Mouse (Mus musculus): ENCODE measurements around the gene Megf8.

Gene Megf8

GRCm38 (mm10) chr7:25279076-25279860, 37.7 kb upstream of the Megf8 start:
- DNase-seq (ENCODE audit: extremely low spot score, low spot score): peak; percentile 56

DNA sequence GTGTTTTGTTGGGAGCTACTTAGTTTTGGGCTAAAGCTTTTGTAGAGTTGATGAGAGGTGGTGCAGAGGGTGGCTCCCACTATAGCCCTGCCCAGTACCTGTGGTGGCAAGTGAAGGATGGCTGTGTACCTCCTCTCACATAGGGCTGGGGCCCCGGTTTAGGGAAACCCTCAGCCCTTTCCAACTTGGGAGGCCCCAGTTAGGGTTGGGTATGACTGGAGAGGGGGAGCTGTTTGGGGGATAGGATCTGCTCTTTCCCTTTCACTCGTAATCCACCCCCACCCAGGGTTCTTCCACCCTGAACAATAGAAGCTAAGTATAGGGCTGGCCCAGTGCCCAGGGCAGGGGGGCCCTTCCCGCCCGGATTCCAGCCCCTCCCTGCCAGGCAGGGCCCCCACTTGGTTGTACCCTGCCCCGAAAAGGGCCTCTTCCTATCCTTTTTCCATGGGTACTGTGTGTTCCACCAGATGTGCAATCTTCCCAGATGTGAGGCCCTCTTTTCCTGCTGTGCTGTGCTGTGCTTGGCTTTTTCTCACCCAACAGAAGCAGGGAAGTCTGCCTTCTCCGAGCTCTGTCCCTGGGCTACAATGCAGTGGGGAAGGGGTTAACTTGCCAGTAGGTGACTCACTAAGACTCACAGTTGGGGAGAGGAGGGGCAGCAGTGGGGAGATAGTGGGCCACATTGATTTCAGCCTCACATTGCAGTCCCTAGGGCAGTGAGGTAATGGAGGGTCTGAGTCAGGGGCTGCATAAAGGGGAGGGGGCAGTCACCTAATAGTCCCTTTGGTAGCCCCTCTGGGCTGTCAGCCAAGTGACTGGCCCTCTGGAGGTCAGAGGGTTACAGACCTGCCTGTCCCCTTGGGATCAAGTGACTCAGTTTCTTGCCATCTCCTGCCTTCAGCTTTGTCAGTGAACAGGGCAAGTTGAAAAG, 36.8 kb upstream of the Megf8 start:
- DNase-seq (ENCODE audit: extremely low spot score, low spot score): peak; percentile 40

- DNase-seq (ENCODE audit: extremely low spot score, low spot score): no peak
Observed at GRCm38 (mm10) chr7:25281166-25281733, 35.7 kb upstream of the Megf8 start.

GRCm38 (mm10) chr7:25281734-25282601, 35.0 kb upstream of the Megf8 start:
- DNase-seq (ENCODE audit: extremely low spot score, low spot score): peak; percentile 96

DNA sequence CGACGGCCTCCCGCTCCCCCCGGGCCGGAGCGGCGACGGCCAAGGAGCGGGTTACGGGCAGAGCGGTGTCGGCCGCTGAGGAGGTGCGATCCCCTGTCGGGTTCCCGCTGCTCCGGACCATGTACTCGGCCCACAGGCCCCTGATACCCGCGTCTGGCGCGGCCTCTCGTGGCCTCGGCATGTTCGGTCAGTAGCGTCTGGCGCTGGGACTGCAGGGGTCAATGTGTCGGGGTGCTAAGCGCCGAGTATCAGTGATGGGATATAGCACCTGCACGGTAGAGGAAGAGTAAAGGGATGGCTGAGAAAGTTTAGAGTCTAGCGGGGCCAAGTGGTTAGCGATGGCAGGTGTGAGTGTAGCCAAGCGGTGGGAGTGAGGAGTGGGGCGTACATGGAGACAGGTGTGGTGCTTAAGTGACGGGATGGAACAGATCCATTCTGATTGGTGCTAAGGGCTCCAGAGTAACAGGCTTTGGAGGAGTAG, 34.2 kb upstream of the Megf8 start:
- peak; percentile 72 for DNase-seq (ENCODE audit: extremely low spot score, low spot score)

DNA sequence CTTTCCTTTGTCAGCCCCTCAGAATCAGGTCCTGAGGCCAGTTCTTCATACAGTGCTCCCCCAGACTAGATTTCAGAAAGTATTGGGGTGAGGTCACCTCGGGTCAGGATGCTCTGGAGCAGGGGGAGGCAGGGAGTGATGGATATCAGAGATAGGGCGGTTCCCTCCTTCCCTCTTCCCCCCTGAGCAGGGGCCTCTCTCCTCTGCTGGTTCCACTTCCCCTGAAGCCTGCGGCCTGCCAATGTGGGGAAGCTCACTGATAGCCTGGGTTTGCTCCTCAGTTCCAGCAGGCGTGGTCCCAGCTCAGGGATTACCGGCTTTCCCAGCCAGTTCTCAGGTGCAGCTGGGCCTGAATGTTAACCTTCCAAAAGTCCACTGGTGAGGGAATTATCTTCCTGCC, 33.3 kb upstream of the Megf8 start:
- no peak for DNase-seq (ENCODE audit: extremely low spot score, low spot score)

GRCm38 (mm10) chr7:25284171-25284570, 32.8 kb upstream of the Megf8 start:
- DNase-seq (ENCODE audit: extremely low spot score, low spot score): no peak

GRCm38 (mm10) chr7:25284766-25285165, 32.2 kb upstream of the Megf8 start:
- no peak for DNase-seq (ENCODE audit: extremely low spot score, low spot score)

GRCm38 (mm10) chr7:25285511-25286238, 31.3 kb upstream of the Megf8 start:
- DNase-seq (ENCODE audit: extremely low spot score, low spot score): no peak

DNA sequence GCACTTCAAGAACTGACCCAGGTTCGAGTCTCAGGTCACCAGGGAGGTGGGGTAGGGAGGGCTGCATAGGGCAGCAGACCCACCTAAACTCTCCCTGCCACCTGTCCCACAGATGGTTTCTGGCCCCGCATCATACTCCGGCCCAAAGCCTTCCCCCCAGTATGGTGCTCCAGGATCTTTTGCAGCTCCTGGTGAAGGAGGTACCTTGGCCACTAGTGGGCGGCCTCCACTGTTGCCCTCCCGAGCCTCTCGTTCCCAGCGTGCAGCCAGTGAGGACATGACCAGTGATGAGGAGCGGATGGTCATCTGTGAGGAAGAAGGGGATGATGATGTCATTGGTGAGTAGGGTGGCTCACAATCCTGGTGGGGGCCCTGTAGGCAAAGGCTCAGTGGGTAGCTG, 30.0 kb upstream of the Megf8 start:
- DNase-seq (ENCODE audit: extremely low spot score, low spot score): no peak

GRCm38 (mm10) chr7:25288011-25288410, 29.0 kb upstream of the Megf8 start:
- no peak for DNase-seq (ENCODE audit: extremely low spot score, low spot score)

DNA sequence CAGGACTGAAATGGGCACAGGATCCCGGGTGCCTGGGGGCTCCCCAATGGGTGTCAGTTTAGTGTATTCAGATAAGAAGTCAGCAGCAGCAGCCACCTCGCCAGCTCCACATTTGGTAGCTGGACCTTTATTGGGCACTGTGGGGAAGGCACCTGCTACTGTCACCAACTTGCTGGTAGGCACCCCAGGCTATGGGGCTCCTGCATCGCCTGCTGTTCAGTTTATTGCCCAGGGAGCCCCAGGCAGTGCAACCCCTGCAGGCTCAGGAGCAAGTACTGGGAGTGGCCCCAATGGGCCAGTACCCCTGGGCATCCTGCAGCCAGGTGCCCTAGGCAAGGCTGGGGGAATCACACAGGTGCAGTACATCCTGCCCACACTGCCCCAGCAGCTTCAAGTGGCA, 28.2 kb upstream of the Megf8 start:
- DNase-seq (ENCODE audit: extremely low spot score, low spot score): no peak

- DNase-seq (ENCODE audit: extremely low spot score, low spot score): no peak
Observed at GRCm38 (mm10) chr7:25289925-25290324, 27.0 kb upstream of the Megf8 start.

DNA sequence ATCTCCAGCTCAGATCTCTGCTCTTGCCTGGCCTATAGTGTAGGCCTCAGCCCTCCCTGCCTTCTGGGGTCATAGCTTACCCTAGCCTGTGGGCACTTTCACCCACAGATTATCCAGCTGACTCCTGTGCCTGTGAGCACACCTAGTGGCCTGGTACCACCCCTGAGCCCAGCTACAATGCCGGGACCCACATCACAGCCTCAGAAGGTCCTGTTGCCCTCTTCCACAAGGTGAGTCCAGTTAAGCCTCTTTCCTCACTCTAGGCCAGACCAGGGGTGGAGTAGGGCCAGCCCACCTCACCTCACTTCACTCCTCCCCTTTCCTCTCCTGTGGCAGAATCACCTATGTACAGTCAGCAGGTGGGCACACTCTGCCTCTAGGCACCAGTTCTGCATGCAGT, 26.5 kb upstream of the Megf8 start:
- no peak for DNase-seq (ENCODE audit: extremely low spot score, low spot score)

- DNase-seq (ENCODE audit: extremely low spot score, low spot score): no peak
Observed at GRCm38 (mm10) chr7:25290911-25291310, 26.1 kb upstream of the Megf8 start.

GRCm38 (mm10) chr7:25292107-25292506, 24.9 kb upstream of the Megf8 start:
- DNase-seq (ENCODE audit: extremely low spot score, low spot score): no peak

DNA sequence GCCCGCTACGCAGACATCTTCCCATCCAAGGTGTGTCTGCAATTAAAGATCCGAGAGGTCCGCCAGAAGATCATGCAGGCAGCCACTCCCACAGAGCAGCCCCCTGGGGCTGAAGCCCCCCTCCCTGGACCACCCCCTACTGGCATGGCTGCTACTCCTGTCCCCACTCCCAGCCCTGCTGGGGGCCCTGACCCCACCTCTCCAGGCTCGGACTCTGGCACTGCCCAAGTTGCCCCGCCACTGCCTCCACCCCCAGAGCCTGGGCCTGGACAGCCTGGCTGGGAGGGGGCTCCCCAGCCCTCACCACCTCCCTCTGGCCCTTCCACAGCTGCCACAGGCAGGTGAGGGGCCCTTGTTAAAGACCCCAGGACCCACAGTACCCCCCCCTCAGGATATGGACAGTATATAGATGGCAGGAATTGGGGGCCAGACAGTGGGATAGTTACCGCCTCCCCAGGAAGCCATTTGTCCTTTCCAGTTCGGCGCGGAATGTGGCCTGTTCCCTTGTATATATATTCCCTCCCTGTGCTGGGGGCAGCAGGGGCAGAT, 23.7 kb upstream of the Megf8 start:
- DNase-seq (ENCODE audit: extremely low spot score, low spot score): no peak

GRCm38 (mm10) chr7:25294495-25294894, 22.5 kb upstream of the Megf8 start:
- no peak for DNase-seq (ENCODE audit: extremely low spot score, low spot score)

DNA sequence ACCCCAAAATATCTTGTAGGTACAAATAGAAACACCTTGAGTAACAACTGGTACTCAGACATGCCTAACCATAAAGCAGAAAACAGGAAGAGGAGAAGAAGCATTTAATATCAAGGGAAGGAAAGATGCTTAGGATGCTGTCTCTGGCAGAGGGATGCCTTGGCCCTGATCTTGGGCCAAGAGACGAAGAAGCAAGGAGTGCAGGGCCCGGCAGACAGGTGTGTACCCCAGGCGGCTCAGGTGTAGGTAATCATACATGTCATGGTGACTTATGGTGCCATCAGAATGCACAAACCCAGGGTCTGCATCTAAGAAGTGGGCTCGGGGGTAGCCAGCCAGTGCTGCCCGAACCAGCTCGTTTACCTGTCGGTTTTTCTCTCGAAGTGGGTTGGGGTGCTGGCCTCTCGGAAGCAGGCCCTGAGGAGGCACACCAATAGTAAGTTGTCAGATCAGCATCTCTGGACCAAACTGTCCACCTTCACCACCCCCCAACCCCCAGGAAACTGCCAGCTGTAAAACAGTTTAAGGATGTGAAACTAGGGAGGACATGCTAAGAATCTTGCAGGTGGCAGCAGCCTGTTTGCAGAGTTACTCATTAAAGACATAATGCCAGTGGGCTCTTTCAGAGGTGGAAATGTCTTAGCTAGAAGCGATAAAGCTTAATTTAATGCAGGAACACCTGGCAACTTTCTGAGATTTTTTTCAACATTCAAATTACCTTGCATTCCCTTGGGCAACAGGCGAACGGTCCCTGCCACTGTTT, 21.8 kb upstream of the Megf8 start:
- no peak for DNase-seq (ENCODE audit: extremely low spot score, low spot score)
